Mouse (Mus musculus) forebrain, embryonic 16.5 days (tissue): ENCODE data around the gene Pwwp2b. TPM values are rescaled to one million over a fixed set of nuclear protein-coding genes. Genes with fewer than 3 reads are reported as not detected.

ENCODE experiments used
- ATAC-seq: fragments of 200-750 bp; cut with Nextera tagmentation; 2 replicates; pipeline ENCODE4 v1.8.0; 2017; ENCODE audit warnings: mild to moderate bottlenecking, moderate library complexity
- H3K27ac ChIP-seq: fragments of 300-500 bp; sonication (generic); 2 replicates; pipeline ENCODE4 v1.5.1; 2014; ENCODE audit warnings: low read length, control low read depth
- H3K27me3 ChIP-seq: fragments of 300-500 bp; sonication (generic); replicated peaks from 2 replicates; pipeline ENCODE4 v1.6.1; 2014; ENCODE audit warnings: low read length; ENCODE audit not compliant: control insufficient read depth, insufficient read depth
- H3K36me3 ChIP-seq: fragments of 300-500 bp; sonication (generic); 2 replicates; pipeline ENCODE4 v1.6.1; 2014; ENCODE audit not compliant: control insufficient read depth, insufficient read depth
- H3K4me1 ChIP-seq: fragments of 300-500 bp; sonication (generic); replicated peaks from 2 replicates; pipeline ENCODE4 v1.6.1; 2014; ENCODE audit warnings: low read length; ENCODE audit not compliant: control insufficient read depth, insufficient read depth
- H3K4me2 ChIP-seq: fragments of 300-500 bp; sonication (generic); 2 replicates; pipeline ENCODE4 v1.6.1; 2014; ENCODE audit warnings: mild to moderate bottlenecking, low read length, control low read depth
- H3K4me3 ChIP-seq: fragments of 300-500 bp; sonication (generic); replicated peaks from 2 replicates; pipeline ENCODE4 v1.5.1; 2014; ENCODE audit warnings: mild to moderate bottlenecking, low read length, control low read depth
- H3K9ac ChIP-seq: fragments of 300-500 bp; sonication (generic); replicated peaks from 2 replicates; pipeline ENCODE4 v1.6.1; 2014; ENCODE audit warnings: low read depth, low read length, control low read depth
- H3K9me3 ChIP-seq: fragments of 300-500 bp; sonication (generic); 2 replicates; pipeline ENCODE4 v1.6.1; 2016; ENCODE audit warnings: low read length; ENCODE audit not compliant: control insufficient read depth
- WGBS: fragments of 180-500 bp; shearing (Covaris S2); extraction: QIAGEN DNeasy Blood & Tissue Kit; methylation state at CpG from one replicate; pipeline ENCODE4 v1.1.7; 2014; 5-methylcytosine and 5-hydroxymethylcytosine counted together
- polyA plus RNA-seq: library from polyadenylated mRNA; unstranded; fragments of >200 nt; fragmentation: Nextera tagmentation; extraction: Ambion mirVana; gene quantifications from 2 replicates; pipeline ENCODE4 v1.2.1, GENCODE M21; 2015

Gene Pwwp2b
- polyA plus RNA-seq, 1 experiment from 2014 or later: 7.7 TPM

DNA sequence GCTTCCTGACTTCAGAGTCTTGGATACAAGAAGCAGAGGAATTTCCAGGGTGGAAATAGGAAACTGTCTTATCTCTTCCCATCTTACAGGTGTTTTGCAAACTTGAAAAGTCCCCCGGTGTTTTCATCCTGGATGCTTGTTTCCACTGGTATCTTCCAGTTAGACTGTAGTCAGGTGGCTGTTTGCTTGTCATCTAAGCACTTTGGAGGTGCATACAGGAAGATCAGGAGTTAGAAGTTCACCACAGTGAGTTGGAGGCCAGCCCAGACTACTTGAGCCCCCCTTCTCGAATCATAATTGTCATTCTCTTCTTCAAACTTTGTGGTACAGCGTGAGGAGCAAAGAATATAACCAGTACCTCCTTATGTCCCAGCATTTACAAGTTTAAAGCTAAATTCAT, 34.1 kb upstream of the Pwwp2b start:
- no peaks in the 10 kb centered on the region for H3K9me3 ChIP-seq
- peaks cover 9% of the 10 kb centered on the region for H3K4me1 ChIP-seq
- H3K27me3 ChIP-seq: no peaks in the 10 kb centered on the region
- no peak for ATAC-seq
- no peaks in the 10 kb centered on the region for H3K36me3 ChIP-seq
- no peak overlapping the region for H3K9ac ChIP-seq
- H3K4me3 ChIP-seq: no peak overlapping the region
- no peak overlapping the region for H3K4me2 ChIP-seq
- 76% methylated on average over 3 of the region's 3 CpGs for WGBS
- H3K27ac ChIP-seq: no peak overlapping the region

DNA sequence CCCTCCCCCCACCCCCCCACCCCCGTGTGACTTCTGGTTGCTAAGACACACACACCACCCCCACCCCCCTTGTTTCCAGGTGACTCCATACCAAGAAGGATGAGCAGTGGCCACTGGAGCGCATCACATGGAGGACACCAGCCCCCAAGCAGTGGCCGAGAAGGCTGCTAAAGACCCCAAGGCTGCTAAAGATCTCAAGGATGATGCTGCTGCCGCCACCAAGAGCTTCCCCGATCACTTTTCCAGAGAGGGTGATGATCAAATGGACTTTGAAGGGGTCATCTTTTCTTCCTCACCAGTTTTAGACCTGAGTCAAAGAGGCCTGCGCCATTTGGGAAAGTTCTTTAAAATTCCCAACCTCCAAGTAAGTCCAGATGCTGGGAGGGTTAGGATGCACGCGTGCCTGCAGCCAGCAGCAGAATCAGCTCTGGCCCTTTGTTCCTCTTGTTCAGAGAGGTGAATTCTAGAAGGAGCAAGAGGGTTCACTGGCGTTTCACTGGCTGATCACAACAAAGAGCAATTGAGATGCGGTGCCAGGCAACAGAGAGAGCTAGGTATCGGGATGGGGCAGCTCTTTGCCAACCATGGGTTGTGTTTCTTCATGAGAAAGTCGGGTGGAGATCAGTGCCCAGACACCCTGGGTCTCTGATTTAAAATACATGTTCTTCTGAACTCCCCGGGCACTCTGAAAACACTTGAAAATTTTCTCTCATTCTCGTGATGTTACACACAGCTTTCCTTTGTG, 33.5 kb upstream of the Pwwp2b start:
- no peaks in the 10 kb centered on the region for H3K27me3 ChIP-seq
- H3K27ac ChIP-seq: no peak overlapping the region
- no peak for ATAC-seq
- no peaks in the 10 kb centered on the region for H3K36me3 ChIP-seq
- no peak overlapping the region for H3K4me2 ChIP-seq
- H3K9ac ChIP-seq: no peak overlapping the region
- no peaks in the 10 kb centered on the region for H3K9me3 ChIP-seq
- 79% methylated on average over 13 of the region's 14 CpGs for WGBS
- H3K4me3 ChIP-seq: no peak overlapping the region
- H3K4me1 ChIP-seq: peaks cover 9% of the 10 kb centered on the region

GRCm38 (mm10) chr7:139215516-139215915, 32.8 kb upstream of the Pwwp2b start:
- no peak overlapping the region for H3K27ac ChIP-seq
- peaks cover 9% of the 10 kb centered on the region for H3K4me1 ChIP-seq

GRCm38 (mm10) chr7:139215946-139216345, 32.3 kb upstream of the Pwwp2b start:
- H3K4me3 ChIP-seq: no peak overlapping the region
- 89% methylated on average over 7 of the region's 7 CpGs for WGBS
- H3K27ac ChIP-seq: no peak overlapping the region
- no peak for ATAC-seq
- H3K4me2 ChIP-seq: no peak overlapping the region
- no peak overlapping the region for H3K9ac ChIP-seq
- no peaks in the 10 kb centered on the region for H3K36me3 ChIP-seq
- peaks cover 9% of the 10 kb centered on the region for H3K4me1 ChIP-seq
- H3K27me3 ChIP-seq: no peaks in the 10 kb centered on the region
- H3K9me3 ChIP-seq: no peaks in the 10 kb centered on the region

More at GRCm38 (mm10) chr7:139215516-139215915, 32.8 kb upstream of the Pwwp2b start:
- Histone ChIP-seq H3K27me3 (no peaks in the 10 kb centered on the region), H3K4me2 (no peak overlapping the region), H3K9me3 (no peaks in the 10 kb centered on the region), H3K4me3 (no peak overlapping the region), H3K36me3 (no peaks in the 10 kb centered on the region), H3K9ac (no peak overlapping the region)
- no peak for ATAC-seq
- 74% methylated on average over 1 of the region's 1 CpGs for WGBS

DNA sequence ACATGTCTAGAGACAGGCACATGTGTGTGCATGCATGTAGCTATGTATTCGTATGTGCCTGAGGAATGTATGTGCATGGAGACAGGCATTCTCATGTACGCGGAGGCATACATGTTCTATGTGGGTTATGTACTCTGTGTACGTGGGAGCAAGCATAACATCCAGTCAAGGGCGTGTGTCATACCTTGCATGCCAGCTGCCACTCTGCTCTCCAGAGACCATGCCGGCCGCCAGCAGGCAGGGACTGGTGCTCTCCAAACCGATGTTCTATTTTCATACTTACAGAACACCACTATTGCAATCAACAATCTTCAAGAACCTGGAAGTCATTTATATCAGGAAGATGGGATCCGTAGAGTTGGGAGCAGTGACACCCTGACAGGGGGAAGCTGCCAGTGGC, 31.8 kb upstream of the Pwwp2b start:
- H3K27ac ChIP-seq: no peak overlapping the region
- no peak for ATAC-seq
- H3K4me3 ChIP-seq: no peak overlapping the region
- WGBS: 91% methylated on average over 9 of the region's 9 CpGs
- no peak overlapping the region for H3K9ac ChIP-seq
- H3K27me3 ChIP-seq: no peaks in the 10 kb centered on the region
- H3K36me3 ChIP-seq: no peaks in the 10 kb centered on the region
- peaks cover 9% of the 10 kb centered on the region for H3K4me1 ChIP-seq
- no peak overlapping the region for H3K4me2 ChIP-seq
- no peaks in the 10 kb centered on the region for H3K9me3 ChIP-seq

DNA sequence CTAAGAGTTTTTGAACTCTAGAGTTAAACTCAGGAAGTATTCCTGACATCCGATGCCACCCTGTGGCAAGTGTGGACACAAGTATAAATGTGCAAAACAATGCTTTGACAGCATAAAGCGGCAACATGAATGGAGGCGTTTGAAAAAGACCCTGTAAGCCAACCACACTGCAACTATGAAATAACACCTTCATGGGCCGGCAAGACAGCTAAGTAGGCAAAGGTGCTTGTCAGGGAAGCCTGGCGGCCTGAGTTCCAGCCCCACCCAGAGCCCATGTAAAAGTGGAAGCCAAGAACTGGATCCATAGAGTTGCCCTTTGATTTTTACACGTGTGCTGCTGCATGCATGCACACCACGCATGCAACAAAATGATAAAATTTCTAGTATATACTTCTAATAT, 31.2 kb upstream of the Pwwp2b start:
- WGBS: 78% methylated on average over 7 of the region's 7 CpGs
- H3K9ac ChIP-seq: no peak overlapping the region

GRCm38 (mm10) chr7:139218641-139219415, 29.5 kb upstream of the Pwwp2b start:
- no peak for ATAC-seq
- H3K4me1 ChIP-seq: peaks cover 1% of the 10 kb centered on the region; the same call in 1 of the 2 replicates
- 68% methylated on average over 6 of the region's 6 CpGs for WGBS

More for the DNA sequence above, 31.2 kb upstream of the Pwwp2b start:
- Histone ChIP-seq H3K36me3 (no peaks in the 10 kb centered on the region), H3K4me2 (no peak overlapping the region), H3K4me1 (peaks cover 9% of the 10 kb centered on the region), H3K9me3 (no peaks in the 10 kb centered on the region), H3K27me3 (no peaks in the 10 kb centered on the region), H3K4me3 (no peak overlapping the region), H3K27ac (no peak overlapping the region)
- no peak for ATAC-seq

DNA sequence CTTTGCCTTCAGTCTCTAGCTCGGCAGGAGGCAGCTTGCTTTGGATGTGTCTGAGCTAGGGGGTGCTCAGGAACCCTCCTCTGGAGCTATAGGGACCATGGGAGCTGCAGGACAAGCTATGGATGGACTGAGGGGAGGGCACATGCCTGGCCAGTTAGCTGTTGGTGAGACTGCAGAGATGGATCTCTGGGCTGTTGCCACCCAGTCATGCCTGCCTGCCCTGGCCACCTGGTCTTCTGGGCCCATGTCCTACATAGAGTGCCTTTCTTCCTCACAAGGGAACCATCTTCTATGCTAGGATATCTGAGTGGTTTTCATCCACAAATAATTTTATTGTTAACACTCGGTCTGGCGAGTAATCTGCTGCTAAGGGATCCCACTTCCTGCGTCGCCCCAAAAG, 28.8 kb upstream of the Pwwp2b start:
- no peak for ATAC-seq
- WGBS: 80% methylated on average over 5 of the region's 5 CpGs
- H3K9me3 ChIP-seq: no peaks in the 10 kb centered on the region
- no peak overlapping the region for H3K27ac ChIP-seq
- no peak overlapping the region for H3K9ac ChIP-seq
- no peak overlapping the region for H3K4me2 ChIP-seq
- H3K4me1 ChIP-seq: no peaks in the 10 kb centered on the region
- H3K27me3 ChIP-seq: no peaks in the 10 kb centered on the region
- no peak overlapping the region for H3K4me3 ChIP-seq
- H3K36me3 ChIP-seq: no peaks in the 10 kb centered on the region

More at GRCm38 (mm10) chr7:139218641-139219415, 29.5 kb upstream of the Pwwp2b start:
- H3K27me3 ChIP-seq: no peaks in the 10 kb centered on the region
- no peak overlapping the region for H3K9ac ChIP-seq
- H3K4me3 ChIP-seq: no peak overlapping the region
- H3K27ac ChIP-seq: no peak overlapping the region
- H3K4me2 ChIP-seq: no peak overlapping the region
- H3K9me3 ChIP-seq: no peaks in the 10 kb centered on the region
- H3K36me3 ChIP-seq: no peaks in the 10 kb centered on the region

- H3K4me2 ChIP-seq: no peak overlapping the region
- no peak overlapping the region for H3K9ac ChIP-seq
- no peak overlapping the region for H3K4me3 ChIP-seq
- no peaks in the 10 kb centered on the region for H3K4me1 ChIP-seq
- H3K36me3 ChIP-seq: no peaks in the 10 kb centered on the region
- H3K9me3 ChIP-seq: no peaks in the 10 kb centered on the region
- no peak for ATAC-seq
- no peak overlapping the region for H3K27ac ChIP-seq
- H3K27me3 ChIP-seq: no peaks in the 10 kb centered on the region
- 35% methylated on average over 2 of the region's 2 CpGs for WGBS
These were observed 28.0 kb upstream of the Pwwp2b start for GRCm38 (mm10) chr7:139220303-139220702.
